Mouse (Mus musculus): ENCODE measurements around the gene Trrap. TPM values are rescaled to one million over a fixed set of nuclear protein-coding genes. Genes with fewer than 3 reads are reported as not detected.

Trrap gene
- polyA plus RNA-seq, 1 experiment: 109 TPM

DNA sequence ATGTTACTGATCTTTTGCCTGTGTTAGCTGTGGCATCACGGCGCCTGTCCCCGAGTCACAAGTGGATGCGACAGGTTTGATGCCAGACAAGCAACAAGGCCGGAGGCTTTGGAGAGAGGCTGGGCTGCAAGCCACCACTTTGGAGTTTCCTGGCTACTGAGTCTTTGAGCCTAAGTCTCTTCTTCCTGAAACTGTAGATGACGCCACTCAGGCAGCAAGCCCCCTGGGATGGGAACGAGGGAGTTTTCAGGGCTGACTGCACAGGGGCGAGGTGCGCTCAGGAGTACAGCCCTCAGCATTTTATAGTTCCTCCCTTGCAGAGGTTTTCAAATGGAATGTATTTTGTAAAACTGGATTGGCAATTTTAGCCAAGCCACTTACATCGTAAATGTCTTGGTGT, 134.3 kb downstream of the Trrap start:
- H3K36me3 ChIP-seq (ENCODE audit: control insufficient read depth, insufficient read depth, low read length): peaks cover 1% of the 10 kb centered on the region; the same call in 1 of the 2 replicates
- H3K4me3 ChIP-seq (ENCODE audit: control insufficient read depth, low read depth, low read length): no peak overlapping the region
- TF ChIP-seq CTCF (IDR thresholded peaks at IDR 0.05; ENCODE audit: control insufficient read depth, insufficient read depth, insufficient replicate concordance, low read depth, low read length) (no peak), POLR2A (IDR thresholded peaks at IDR 0.05; ENCODE audit: control insufficient read depth, low read depth, low read length) (no peak)
- peaks cover 5% of the 10 kb centered on the region; the same call in 1 of the 2 replicates for H3K4me1 ChIP-seq (ENCODE audit: control insufficient read depth, insufficient read depth, low read length)
- H3K27me3 ChIP-seq (ENCODE audit: control insufficient read depth, insufficient read depth, low read length): no peaks in the 10 kb centered on the region
- no peak overlapping the region for H3K27ac ChIP-seq (ENCODE audit: control insufficient read depth, insufficient read depth, low read depth, low read length)

DNA sequence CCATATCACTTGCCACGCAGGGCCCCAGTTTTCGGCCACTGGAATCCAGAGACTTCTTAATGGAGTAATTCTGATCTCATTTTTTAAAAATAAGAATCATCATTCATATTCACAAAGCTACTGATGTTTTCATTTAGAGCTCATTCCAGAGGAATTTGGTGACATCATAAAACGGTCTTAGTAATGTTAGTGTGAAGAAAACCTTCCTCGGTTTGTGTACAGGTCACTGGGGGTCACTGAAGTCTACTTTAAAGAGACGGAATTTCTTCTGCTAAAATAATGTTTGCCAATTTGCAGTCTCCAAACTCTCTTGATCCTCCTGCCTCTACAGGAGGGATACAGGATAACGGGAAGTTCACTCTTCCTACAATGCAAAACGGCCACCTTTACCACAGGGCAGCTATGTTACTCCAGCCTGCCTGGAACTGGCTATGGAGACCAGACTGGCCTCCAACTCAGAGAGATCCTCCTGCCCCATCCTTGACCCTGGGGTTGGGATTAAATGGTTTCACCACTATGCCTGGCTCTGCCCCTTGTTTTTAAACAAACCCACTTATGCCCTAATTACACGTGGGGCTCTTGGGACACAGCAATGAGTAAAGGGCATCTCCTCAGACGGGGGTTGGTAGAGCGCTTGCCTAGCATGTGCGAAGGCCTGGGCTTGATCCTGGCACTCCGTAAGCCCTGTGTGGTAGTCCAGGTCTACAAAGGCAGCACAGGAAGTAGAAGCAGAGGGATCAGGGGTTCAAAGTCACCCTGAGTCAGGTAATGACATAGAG, 137.0 kb downstream of the Trrap start:
- peaks cover 1% of the 10 kb centered on the region; the same call in 1 of the 2 replicates for H3K36me3 ChIP-seq (ENCODE audit: control insufficient read depth, insufficient read depth, low read length)
- no peak overlapping the region for H3K4me3 ChIP-seq (ENCODE audit: control insufficient read depth, low read depth, low read length)
- no peak for TF ChIP-seq CTCF (IDR thresholded peaks at IDR 0.05; ENCODE audit: control insufficient read depth, insufficient read depth, insufficient replicate concordance, low read depth, low read length)
- TF ChIP-seq POLR2A (IDR thresholded peaks at IDR 0.05; ENCODE audit: control insufficient read depth, low read depth, low read length): no peak
- no peaks in the 10 kb centered on the region for H3K27me3 ChIP-seq (ENCODE audit: control insufficient read depth, insufficient read depth, low read length)
- H3K4me1 ChIP-seq (ENCODE audit: control insufficient read depth, insufficient read depth, low read length): peaks cover 7% of the 10 kb centered on the region
- no peak overlapping the region for H3K27ac ChIP-seq (ENCODE audit: control insufficient read depth, insufficient read depth, low read depth, low read length)

DNA sequence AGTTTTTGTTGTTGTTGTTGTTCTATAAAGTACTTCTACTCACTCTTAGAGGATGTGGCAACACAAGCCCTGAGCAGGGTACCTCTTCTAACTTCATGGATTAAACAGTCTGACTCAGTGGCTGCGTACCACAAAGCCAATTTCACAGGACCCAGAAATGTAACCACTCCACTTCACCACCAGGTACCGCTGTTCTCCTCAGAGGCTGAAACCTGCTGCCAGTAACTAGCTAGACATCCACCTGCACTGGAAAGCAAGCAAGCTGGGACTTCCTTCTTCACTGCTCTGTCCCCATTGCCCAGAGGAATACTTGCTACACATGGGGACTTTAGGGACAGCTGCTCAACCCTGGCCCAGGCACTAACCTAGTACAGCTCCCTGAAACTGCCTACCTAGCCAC, 140.1 kb downstream of the Trrap start:
- no peak overlapping the region for H3K4me3 ChIP-seq (ENCODE audit: control insufficient read depth, low read depth, low read length)
- peaks cover 8% of the 10 kb centered on the region for H3K4me1 ChIP-seq (ENCODE audit: control insufficient read depth, insufficient read depth, low read length)
- peak; percentile 6; the same call in 1 of the 2 replicates for TF ChIP-seq CTCF (IDR thresholded peaks at IDR 0.05; ENCODE audit: control insufficient read depth, insufficient read depth, insufficient replicate concordance, low read depth, low read length)
- TF ChIP-seq POLR2A (IDR thresholded peaks at IDR 0.05; ENCODE audit: control insufficient read depth, low read depth, low read length): no peak
- no peaks in the 10 kb centered on the region for H3K27me3 ChIP-seq (ENCODE audit: control insufficient read depth, insufficient read depth, low read length)
- no peak overlapping the region for H3K27ac ChIP-seq (ENCODE audit: control insufficient read depth, insufficient read depth, low read depth, low read length)
- no peaks in the 10 kb centered on the region for H3K36me3 ChIP-seq (ENCODE audit: control insufficient read depth, insufficient read depth, low read length)

Other genes starting within 250 kb of the Trrap start
- gene Nptx2, start 221.8 kb upstream of the Trrap start, polyA plus RNA-seq (2012; rRNA removed): 10.5 and 11.1 TPM in 2 replicates
- gene Tmem130, start 5.9 kb upstream of the Trrap start, polyA plus RNA-seq (2012; rRNA removed): 21.9 and 22.7 TPM in 2 replicates
- 30.4 and 33.8 TPM in 2 replicates for gene Smurf1, start 198.1 kb downstream of the Trrap start, polyA plus RNA-seq (2012; rRNA removed)

All from testis, adult 2 months (tissue).